Mouse (Mus musculus) lung, embryonic 15.5 days (tissue): ENCODE data around the gene Gm49358. TPM values are rescaled to one million over a fixed set of nuclear protein-coding genes. Genes with fewer than 3 reads are reported as not detected.

Experiments
- ATAC-seq: fragments of 200-750 bp; cut with Nextera tagmentation; 2 replicates; pipeline ENCODE4 v1.8.0; 2017; ENCODE audit warnings: moderate number of reproducible peaks, borderline replicate concordance; ENCODE audit not compliant: low FRiP score, low TSS enrichment; ENCODE audit errors: extremely low read depth
- H3K27ac ChIP-seq: fragments of 300-500 bp; sonication (generic); 2 replicates; pipeline ENCODE4 v1.5.1; 2015; ENCODE audit warnings: moderate library complexity, mild to moderate bottlenecking, inconsistent platforms
- H3K27me3 ChIP-seq: fragments of 300-500 bp; sonication (generic); 2 replicates; pipeline ENCODE4 v1.6.1; 2015; ENCODE audit warnings: inconsistent platforms
- H3K36me3 ChIP-seq: fragments of 300-500 bp; sonication (generic); 2 replicates; pipeline ENCODE4 v1.6.1; 2015; ENCODE audit warnings: inconsistent platforms
- H3K4me1 ChIP-seq: fragments of 300-500 bp; sonication (generic); 2 replicates; pipeline ENCODE4 v1.6.1; 2015; ENCODE audit warnings: inconsistent platforms
- H3K4me2 ChIP-seq: fragments of 300-500 bp; sonication (generic); 2 replicates; pipeline ENCODE4 v1.6.1; 2015; ENCODE audit warnings: inconsistent platforms, mild to moderate bottlenecking, moderate library complexity
- H3K4me3 ChIP-seq: fragments of 300-500 bp; sonication (generic); 2 replicates; pipeline ENCODE4 v1.5.1; 2015; ENCODE audit warnings: mild to moderate bottlenecking, inconsistent platforms
- H3K9ac ChIP-seq: fragments of 300-500 bp; sonication (generic); 2 replicates; pipeline ENCODE4 v1.6.1; 2015; ENCODE audit warnings: inconsistent platforms
- H3K9me3 ChIP-seq: fragments of 300-500 bp; sonication (generic); 2 replicates; pipeline ENCODE4 v1.6.1; 2016; ENCODE audit warnings: inconsistent platforms
- WGBS: fragments of 180-500 bp; shearing (Covaris S2); methylation state at CpG from one replicate; pipeline ENCODE4 v1.1.7; 2015; 5-methylcytosine and 5-hydroxymethylcytosine counted together
- polyA plus RNA-seq: library from polyadenylated mRNA; unstranded; fragments of >200 nt; fragmentation: Nextera tagmentation; extraction: Ambion mirVana; gene quantifications from 2 replicates; pipeline ENCODE4 v1.2.1, GENCODE M21; 2015

Gm49358 gene
- not detected in 2 replicates for polyA plus RNA-seq

DNA sequence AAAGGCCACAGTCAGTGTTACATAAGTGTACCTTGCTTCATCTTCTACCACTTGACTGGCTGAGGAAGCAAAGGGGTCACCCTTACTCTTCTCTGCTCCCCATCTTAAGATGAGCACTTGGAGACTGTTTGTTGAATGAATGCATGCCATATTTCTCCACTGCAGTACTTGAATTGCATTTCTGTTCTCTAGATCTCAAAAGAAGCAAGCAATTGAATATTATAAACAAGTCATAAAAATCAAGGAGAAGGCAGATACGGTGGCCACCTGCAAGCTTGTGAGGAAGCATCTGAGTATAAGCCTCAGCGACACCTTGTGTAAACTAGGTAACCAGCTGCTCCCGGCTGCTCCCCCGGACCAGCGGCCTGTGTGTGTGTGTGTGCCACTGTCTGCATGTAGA lies at the start of gene Gm49358:
TSS of gene Gm49358 (plus strand) at position 301 of the 400 bp plus-strand sequence.
- H3K27ac ChIP-seq = no peak within 1 kb of the TSS
- H3K4me2 ChIP-seq = no peak within 1 kb of the TSS
- H3K9me3 ChIP-seq = no peaks in the 10 kb centered on the region
- no peak within 1 kb of the TSS for H3K9ac ChIP-seq
- no peak within 1 kb of the TSS for H3K4me3 ChIP-seq
- H3K36me3 ChIP-seq = no peaks in the 10 kb centered on the region
- 81% methylated on average over 5 of the region's 5 CpGs for whole genome bisulfite sequencing
- ATAC-seq = no peak
- no peaks in the 10 kb centered on the region for H3K4me1 ChIP-seq
- H3K27me3 ChIP-seq = no peaks in the 10 kb centered on the region

- peak; percentile 86 for ATAC-seq
- Histone ChIP-seq H3K27ac (peak overlapping the region; percentile 63), H3K4me2 (peak overlapping the region; percentile 62), H3K36me3 (no peaks in the 10 kb centered on the region), H3K4me1 (peaks cover 9% of the 10 kb centered on the region), H3K4me3 (peak overlapping the region; percentile 30), H3K9me3 (no peaks in the 10 kb centered on the region), H3K9ac (0 out of 2 replicates have a peak overlapping the region, but pooled peaks have one; percentile 14), H3K27me3 (no peaks in the 10 kb centered on the region)
- 3% methylated on average over 12 of the region's 12 CpGs for WGBS
Measured at GRCm38 (mm10) chr10:86727548-86727980, 36.2 kb upstream of the Gm49358 start.

DNA sequence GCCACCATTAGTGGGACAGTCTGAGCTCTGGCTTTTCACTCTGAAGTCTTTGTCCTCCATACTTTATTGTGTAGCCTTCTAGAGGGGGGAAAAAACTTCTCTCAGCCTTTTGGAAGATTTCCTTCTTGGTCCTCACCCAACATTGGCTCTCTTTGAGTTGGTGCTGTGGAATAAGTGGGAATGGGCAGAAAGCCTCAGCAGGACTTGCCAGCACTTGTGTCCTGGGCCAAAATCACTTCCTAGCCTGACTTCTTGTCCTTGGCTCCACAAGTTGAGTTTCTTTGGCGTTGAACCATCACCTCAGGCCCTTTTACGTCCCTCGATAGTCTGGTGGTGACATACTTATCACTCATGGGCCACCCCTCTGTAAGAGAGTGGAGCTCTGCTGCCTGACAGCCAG lies 35.6 kb upstream of the Gm49358 start:
- H3K9ac ChIP-seq = no peak overlapping the region
- H3K4me2 ChIP-seq = peak overlapping the region; percentile 62
- H3K27me3 ChIP-seq = no peaks in the 10 kb centered on the region
- H3K9me3 ChIP-seq = no peaks in the 10 kb centered on the region
- H3K27ac ChIP-seq = peak overlapping the region; percentile 63
- ATAC-seq = no peak
- WGBS = 81% methylated on average over 3 of the region's 3 CpGs
- peaks cover 9% of the 10 kb centered on the region for H3K4me1 ChIP-seq
- H3K4me3 ChIP-seq = no peak overlapping the region
- no peaks in the 10 kb centered on the region for H3K36me3 ChIP-seq

DNA sequence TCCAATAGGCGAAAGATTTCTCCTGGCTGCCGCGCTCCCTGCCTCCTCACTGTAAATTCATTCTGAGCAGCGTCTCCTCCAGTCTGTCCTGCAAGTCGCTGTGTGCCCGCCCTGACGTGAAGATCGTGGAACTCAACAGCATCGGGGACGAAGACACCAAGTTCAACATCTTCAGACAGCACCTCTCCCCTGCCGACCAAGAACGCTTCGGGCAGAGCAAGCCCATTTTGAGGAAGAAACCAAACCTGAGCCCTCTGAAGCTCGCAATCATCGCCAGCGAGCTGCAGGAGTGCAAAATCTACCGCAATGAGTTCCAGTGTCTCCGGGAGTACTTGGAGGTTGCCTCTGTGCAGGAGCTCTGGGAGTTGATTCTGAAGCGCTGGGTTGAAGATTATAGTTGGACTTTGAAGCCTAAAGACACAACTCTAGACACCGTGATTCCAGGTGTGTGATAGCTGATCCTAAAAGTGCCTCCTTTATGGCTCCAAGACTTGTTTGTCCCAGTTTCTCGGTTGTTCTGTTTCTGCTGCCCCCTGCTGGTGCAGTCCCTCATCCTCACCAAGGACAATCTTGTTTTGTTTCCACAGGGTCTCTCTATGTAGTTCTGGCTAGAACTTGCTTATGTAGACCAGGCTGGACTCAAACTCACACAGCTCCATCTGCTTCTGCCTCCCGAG lies 32.8 kb upstream of the Gm49358 start:
- no peak for ATAC-seq
- H3K27me3 ChIP-seq = no peaks in the 10 kb centered on the region
- H3K4me2 ChIP-seq = peak overlapping the region; percentile 79
- H3K9ac ChIP-seq = peak overlapping the region; percentile 66
- no peaks in the 10 kb centered on the region for H3K36me3 ChIP-seq
- peak overlapping the region; percentile 49 for H3K4me3 ChIP-seq
- peaks cover 9% of the 10 kb centered on the region for H3K4me1 ChIP-seq
- WGBS = 10% methylated on average over 22 of the region's 22 CpGs
- H3K9me3 ChIP-seq = no peaks in the 10 kb centered on the region
- H3K27ac ChIP-seq = no peak overlapping the region

DNA sequence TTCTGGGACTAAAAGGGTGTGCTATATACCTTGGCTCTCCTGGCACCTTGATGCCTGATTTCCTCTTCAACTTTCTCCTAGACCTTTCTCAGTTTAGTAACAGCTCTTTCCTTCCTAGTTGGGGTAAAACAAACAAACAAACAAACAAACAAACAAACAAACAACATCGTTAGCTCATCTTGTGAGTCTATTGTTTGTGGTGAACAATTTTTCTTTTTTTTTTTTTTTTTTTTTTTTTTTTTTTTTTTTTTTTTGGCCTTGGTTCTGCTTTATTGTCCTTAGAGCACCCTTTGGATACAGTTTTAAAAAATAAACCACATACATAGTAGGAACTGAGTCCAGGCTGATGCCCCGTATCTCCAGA lies 32.3 kb upstream of the Gm49358 start:
- Histone ChIP-seq H3K9me3 (no peaks in the 10 kb centered on the region), H3K27me3 (no peaks in the 10 kb centered on the region), H3K9ac (no peak overlapping the region), H3K4me1 (peaks cover 9% of the 10 kb centered on the region), H3K4me3 (no peak overlapping the region; the same call in 1 of the 2 replicates), H3K36me3 (no peaks in the 10 kb centered on the region), H3K4me2 (no peak overlapping the region), H3K27ac (no peak overlapping the region)
- ATAC-seq = no peak
- whole genome bisulfite sequencing = 20% methylated on average over 2 of the region's 2 CpGs

DNA sequence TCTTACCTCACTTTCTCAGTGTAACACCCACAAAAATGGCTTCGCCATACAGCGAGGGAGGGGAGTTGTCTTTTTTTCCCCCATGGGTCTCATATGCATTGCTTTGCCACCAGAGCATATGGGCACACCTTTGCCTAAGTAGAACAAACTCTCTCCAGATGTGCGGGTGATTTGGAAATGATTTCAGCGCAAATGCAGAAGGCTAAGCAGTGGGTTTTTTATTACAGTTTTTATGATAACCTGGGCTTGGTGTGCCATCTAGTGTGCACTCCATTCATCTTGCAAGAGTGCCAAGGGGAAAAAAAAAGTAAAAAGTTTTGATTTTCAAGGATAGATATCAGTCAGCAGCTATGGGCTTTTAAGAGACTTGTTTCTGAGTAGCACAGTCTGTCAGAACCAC lies 28.7 kb upstream of the Gm49358 start:
- H3K4me1 ChIP-seq = no peaks in the 10 kb centered on the region
- H3K4me3 ChIP-seq = no peak overlapping the region
- ATAC-seq = no peak
- no peak overlapping the region for H3K27ac ChIP-seq
- H3K9me3 ChIP-seq = no peaks in the 10 kb centered on the region
- H3K27me3 ChIP-seq = no peaks in the 10 kb centered on the region
- no peaks in the 10 kb centered on the region for H3K36me3 ChIP-seq
- no peak overlapping the region for H3K4me2 ChIP-seq
- H3K9ac ChIP-seq = no peak overlapping the region
- WGBS = 74% methylated on average over 4 of the region's 4 CpGs

DNA sequence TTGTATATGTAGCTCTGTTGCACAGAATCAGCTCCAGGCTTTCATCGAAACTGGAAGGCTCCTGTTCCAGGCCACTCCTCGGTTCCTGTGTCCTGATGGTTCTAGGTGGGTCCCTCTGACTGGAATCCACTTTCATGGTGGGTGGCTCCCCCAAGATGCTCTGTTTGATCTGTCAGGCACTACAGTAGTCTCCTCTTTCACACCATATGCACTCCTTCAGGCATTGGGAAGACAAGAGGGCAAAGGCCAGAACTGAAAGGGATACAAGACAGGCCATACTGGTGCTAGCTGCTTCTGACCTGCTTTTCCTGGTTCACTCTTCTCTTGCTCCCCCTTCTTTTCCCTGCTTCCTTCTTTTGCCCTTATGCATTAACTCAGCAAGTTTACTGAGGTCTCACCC lies 20.9 kb upstream of the Gm49358 start:
- Histone ChIP-seq H3K27ac (no peak overlapping the region), H3K27me3 (no peaks in the 10 kb centered on the region), H3K4me2 (no peak overlapping the region), H3K9me3 (no peaks in the 10 kb centered on the region), H3K36me3 (no peaks in the 10 kb centered on the region), H3K4me1 (no peaks in the 10 kb centered on the region), H3K4me3 (no peak overlapping the region), H3K9ac (no peak overlapping the region)
- WGBS = 78% methylated on average over 2 of the region's 2 CpGs
- no peak for ATAC-seq

DNA sequence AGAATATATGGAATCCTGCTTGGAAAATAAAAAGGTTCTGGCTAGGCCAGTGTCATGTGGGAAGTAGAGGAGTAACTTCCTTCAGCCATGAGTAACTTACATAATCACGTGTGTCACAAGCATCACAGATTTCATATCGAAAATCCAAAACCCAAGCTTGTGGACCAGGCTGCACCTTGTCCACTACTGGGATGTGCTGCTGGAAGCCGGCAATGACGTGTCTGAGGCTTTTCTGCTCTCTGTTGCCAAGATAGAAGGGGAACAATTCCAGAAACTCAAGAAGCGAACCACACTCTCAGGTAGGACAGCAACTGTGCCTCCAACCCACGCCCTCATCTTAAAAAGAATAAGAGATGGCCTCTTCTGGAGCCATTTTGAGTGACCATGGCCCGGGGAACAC lies 19.5 kb upstream of the Gm49358 start:
- WGBS = 81% methylated on average over 7 of the region's 7 CpGs

DNA sequence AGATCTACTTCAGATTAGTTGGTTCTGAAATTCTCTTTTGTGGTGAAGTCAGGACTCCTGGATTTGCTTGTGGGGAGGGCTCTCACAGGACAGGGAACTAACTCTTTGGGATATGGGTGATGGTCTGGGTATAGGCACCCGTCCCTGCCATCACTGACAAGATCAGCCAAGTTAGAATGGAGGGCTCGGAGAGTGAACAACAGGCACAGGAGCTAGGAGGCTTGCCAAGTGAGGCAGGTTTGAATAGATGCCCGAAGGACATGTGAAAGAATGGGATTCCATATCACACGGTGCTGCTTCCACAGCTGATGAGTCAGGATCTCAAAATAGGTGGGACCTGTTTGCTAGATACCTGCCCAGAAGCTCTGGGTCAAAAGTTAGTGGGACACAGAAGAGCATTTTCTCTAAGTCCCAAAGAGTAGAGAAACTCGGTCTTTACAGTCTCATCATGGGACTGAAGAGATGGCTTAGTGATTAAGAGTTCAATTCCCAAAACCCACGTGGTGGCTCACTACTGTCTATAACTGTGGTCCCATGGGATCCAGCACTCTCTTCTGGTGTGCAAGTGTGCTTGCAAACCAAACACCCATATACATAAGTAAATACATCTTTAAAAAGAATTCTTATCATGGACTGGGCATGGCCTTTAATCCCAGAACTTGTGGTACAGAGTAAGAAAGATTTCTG lies 7.8 kb upstream of the Gm49358 start:
- ATAC-seq = no peak
- no peak overlapping the region for H3K4me3 ChIP-seq

More for the DNA sequence above, 19.5 kb upstream of the Gm49358 start:
- no peaks in the 10 kb centered on the region for H3K9me3 ChIP-seq
- H3K27ac ChIP-seq = no peak overlapping the region
- H3K4me1 ChIP-seq = no peaks in the 10 kb centered on the region
- ATAC-seq = no peak
- H3K27me3 ChIP-seq = no peaks in the 10 kb centered on the region
- no peaks in the 10 kb centered on the region for H3K36me3 ChIP-seq
- no peak overlapping the region for H3K4me2 ChIP-seq
- no peak overlapping the region for H3K4me3 ChIP-seq
- no peak overlapping the region for H3K9ac ChIP-seq

DNA sequence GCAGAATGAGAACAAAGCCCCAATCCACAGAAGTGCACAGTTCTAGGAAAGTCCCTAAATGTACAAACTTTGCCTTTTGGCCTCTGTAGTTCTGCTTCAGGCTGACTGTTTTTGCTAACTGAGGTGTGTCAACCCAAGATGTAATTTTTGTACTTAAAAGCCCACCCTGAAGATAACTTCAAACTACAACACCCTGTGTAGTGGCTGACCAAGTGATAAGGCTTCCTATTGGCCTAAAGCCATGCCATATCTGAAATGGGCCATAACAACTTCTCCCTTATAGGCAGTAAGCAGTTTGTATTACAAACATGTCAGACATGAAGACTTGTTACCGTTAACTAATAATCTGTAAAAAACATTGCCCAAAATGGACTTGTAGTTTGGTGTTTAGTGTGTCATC lies 6.0 kb upstream of the Gm49358 start:
- WGBS = 85% methylated on average over 1 of the region's 1 CpGs
- H3K36me3 ChIP-seq = no peaks in the 10 kb centered on the region
- ATAC-seq = no peak

More for the DNA sequence above, 7.8 kb upstream of the Gm49358 start:
- Histone ChIP-seq H3K27ac (no peak overlapping the region), H3K27me3 (no peaks in the 10 kb centered on the region), H3K36me3 (no peaks in the 10 kb centered on the region), H3K4me1 (no peaks in the 10 kb centered on the region), H3K9me3 (no peaks in the 10 kb centered on the region), H3K4me2 (no peak overlapping the region), H3K9ac (no peak overlapping the region)
- WGBS = 78% methylated on average over 6 of the region's 6 CpGs

GRCm38 (mm10) chr10:86758211-86758610 lies 5.6 kb upstream of the Gm49358 start:
- no peaks in the 10 kb centered on the region for H3K9me3 ChIP-seq
- ATAC-seq = no peak
- no peaks in the 10 kb centered on the region for H3K36me3 ChIP-seq
- H3K9ac ChIP-seq = no peak overlapping the region
- H3K4me3 ChIP-seq = no peak overlapping the region
- H3K4me2 ChIP-seq = no peak overlapping the region
- WGBS = 79% methylated on average over 6 of the region's 6 CpGs
- no peaks in the 10 kb centered on the region for H3K27me3 ChIP-seq
- H3K27ac ChIP-seq = no peak overlapping the region
- no peaks in the 10 kb centered on the region for H3K4me1 ChIP-seq

More for the DNA sequence above, 6.0 kb upstream of the Gm49358 start:
- Histone ChIP-seq H3K4me2 (no peak overlapping the region), H3K9ac (no peak overlapping the region), H3K9me3 (no peaks in the 10 kb centered on the region), H3K27me3 (no peaks in the 10 kb centered on the region), H3K4me3 (no peak overlapping the region), H3K4me1 (no peaks in the 10 kb centered on the region), H3K27ac (no peak overlapping the region)

DNA sequence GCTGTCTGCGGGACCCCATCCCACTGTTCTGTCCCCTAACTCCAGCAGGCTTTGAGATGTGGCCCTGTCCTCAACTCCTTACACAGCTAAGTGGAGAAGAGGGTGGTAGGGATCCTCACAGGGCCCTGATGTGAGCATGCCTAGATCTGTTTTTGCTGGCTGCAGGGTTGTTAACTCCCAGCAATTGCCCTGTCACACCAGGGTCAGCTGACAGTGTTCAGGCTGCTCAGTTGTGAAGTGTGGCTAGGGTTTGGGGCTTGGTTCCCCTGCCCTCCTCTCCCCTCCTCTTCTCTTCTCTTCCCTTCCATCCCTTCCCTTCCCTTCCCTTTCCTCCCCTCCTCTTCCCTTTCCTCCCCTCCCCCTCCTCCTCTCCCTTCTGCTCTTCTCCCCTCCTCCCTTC lies 2.5 kb upstream of the Gm49358 start:
- Histone ChIP-seq H3K4me1 (no peaks in the 10 kb centered on the region), H3K4me3 (no peak overlapping the region), H3K4me2 (no peak overlapping the region), H3K27ac (no peak overlapping the region), H3K36me3 (no peaks in the 10 kb centered on the region), H3K27me3 (no peaks in the 10 kb centered on the region), H3K9me3 (no peaks in the 10 kb centered on the region), H3K9ac (no peak overlapping the region)
- 61% methylated on average over 1 of the region's 1 CpGs for WGBS
- no peak for ATAC-seq
